Mouse (Mus musculus) neural tube, embryonic 13.5 days (tissue): ENCODE data around the gene Piwil4. TPM values are rescaled to one million over a fixed set of nuclear protein-coding genes. Genes with fewer than 3 reads are reported as not detected.

Experiments
- ATAC-seq: fragments of 200-750 bp; cut with Nextera tagmentation; 2 replicates; pipeline ENCODE4 v1.8.0; 2017; ENCODE audit warnings: low read depth, mild to moderate bottlenecking, moderate TSS enrichment, moderate library complexity
- H3K27ac ChIP-seq: fragments of 300-500 bp; sonication (generic); replicated peaks from 2 replicates; pipeline ENCODE4 v1.5.1; 2015; ENCODE audit warnings: moderate library complexity, mild to moderate bottlenecking, inconsistent platforms
- H3K27me3 ChIP-seq: fragments of 300-500 bp; sonication (generic); 2 replicates; pipeline ENCODE4 v1.6.1; 2015; ENCODE audit warnings: mild to moderate bottlenecking, inconsistent platforms
- H3K36me3 ChIP-seq: fragments of 300-500 bp; sonication (generic); 2 replicates; pipeline ENCODE4 v1.6.1; 2015; ENCODE audit warnings: mild to moderate bottlenecking, inconsistent platforms
- H3K4me1 ChIP-seq: fragments of 300-500 bp; sonication (generic); replicated peaks from 2 replicates; pipeline ENCODE4 v1.6.1; 2015; ENCODE audit warnings: inconsistent platforms
- H3K4me2 ChIP-seq: fragments of 300-500 bp; sonication (generic); 2 replicates; pipeline ENCODE4 v1.6.1; 2015; ENCODE audit warnings: inconsistent platforms, mild to moderate bottlenecking, moderate library complexity
- H3K4me3 ChIP-seq: fragments of 300-500 bp; sonication (generic); 2 replicates; pipeline ENCODE4 v1.5.1; 2015; ENCODE audit warnings: mild to moderate bottlenecking, inconsistent platforms
- H3K9ac ChIP-seq: fragments of 300-500 bp; sonication (generic); 2 replicates; pipeline ENCODE4 v1.6.1; 2015; ENCODE audit warnings: moderate library complexity, mild to moderate bottlenecking, inconsistent platforms
- H3K9me3 ChIP-seq: fragments of 300-500 bp; sonication (generic); 2 replicates; pipeline ENCODE4 v1.6.1; 2016; ENCODE audit warnings: inconsistent platforms
- WGBS: fragments of 180-500 bp; shearing (Covaris S2); methylation state at CpG from one replicate; pipeline ENCODE4 v1.1.7; 2015; 5-methylcytosine and 5-hydroxymethylcytosine counted together
- polyA plus RNA-seq: library from polyadenylated mRNA; unstranded; fragments of >200 nt; fragmentation: Nextera tagmentation; extraction: Ambion mirVana; gene quantifications from 2 replicates; pipeline ENCODE4 v1.2.1, GENCODE M21; 2015

Gene Piwil4
- polyA plus RNA-seq, 1 experiment from 2014 or later: not detected

DNA sequence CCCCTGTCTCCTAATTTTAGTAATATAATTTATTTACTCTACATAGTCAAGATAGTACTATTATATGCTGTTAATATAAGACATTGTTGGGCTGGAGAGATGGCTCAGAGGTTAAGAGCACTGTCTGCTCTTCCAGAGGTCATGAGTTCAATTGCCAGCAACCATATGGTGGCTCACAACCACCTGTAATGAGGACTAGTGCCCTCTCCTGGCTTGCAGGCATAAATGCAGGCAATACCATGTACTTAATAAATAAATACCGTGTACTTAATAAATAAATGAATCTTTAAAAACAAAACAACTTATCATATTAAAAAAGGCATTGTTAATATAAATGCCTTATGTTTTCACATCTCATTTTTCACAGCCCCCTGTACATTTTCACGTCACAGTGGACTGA lies 86.5 kb downstream of the Piwil4 start:
- no peak overlapping the region for H3K4me3 ChIP-seq
- no peak for ATAC-seq
- H3K4me2 ChIP-seq: no peak overlapping the region
- no peak overlapping the region for H3K9ac ChIP-seq
- H3K27me3 ChIP-seq: no peaks in the 10 kb centered on the region
- no peaks in the 10 kb centered on the region for H3K9me3 ChIP-seq
- WGBS: 77% methylated on average over 2 of the region's 2 CpGs
- H3K36me3 ChIP-seq: no peaks in the 10 kb centered on the region
- H3K27ac ChIP-seq: no peak overlapping the region
- H3K4me1 ChIP-seq: no peaks in the 10 kb centered on the region

DNA sequence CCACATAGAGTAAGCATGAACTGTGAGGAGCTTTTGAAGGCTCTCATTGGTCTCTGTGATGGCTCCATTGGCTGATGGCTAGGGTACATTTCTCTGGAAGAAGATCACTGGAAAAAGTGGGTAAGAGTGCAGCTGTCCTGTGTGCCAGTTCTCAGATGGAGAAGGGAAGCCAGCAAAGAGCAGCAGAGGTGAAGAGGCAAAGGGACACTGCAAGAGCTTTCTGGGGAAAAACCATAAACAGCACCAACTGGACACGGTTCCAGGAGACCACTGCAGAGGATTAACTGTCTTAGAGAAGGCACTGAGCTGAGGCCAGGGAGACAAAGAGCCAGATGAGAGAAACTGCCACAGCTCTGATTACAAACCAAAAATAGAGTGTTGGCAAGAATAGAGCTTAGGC lies 87.8 kb downstream of the Piwil4 start:
- Histone ChIP-seq H3K4me1 (no peaks in the 10 kb centered on the region), H3K4me2 (no peak overlapping the region), H3K27ac (no peak overlapping the region), H3K27me3 (no peaks in the 10 kb centered on the region), H3K9ac (no peak overlapping the region), H3K9me3 (no peaks in the 10 kb centered on the region), H3K36me3 (no peaks in the 10 kb centered on the region), H3K4me3 (no peak overlapping the region)
- WGBS: 79% methylated on average over 1 of the region's 1 CpGs
- no peak for ATAC-seq

DNA sequence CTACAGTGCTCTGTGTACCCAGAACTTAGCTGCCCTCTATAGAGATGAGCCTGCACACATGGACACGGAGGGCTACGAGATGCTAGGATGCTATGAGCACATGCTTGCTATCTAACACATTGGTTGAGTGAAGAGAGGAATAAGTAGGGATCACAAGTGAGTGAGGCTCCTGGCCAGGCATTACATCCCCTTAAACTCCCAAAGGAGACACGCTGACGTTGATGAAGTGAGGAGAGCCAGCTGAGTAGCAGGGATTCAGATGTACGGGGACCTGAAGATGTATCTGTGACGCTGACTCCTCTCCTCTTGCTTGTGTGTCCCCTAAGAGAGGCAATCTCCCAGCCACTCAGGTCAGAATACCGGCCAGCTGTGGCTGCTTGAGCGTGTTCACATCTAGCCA lies 92.7 kb downstream of the Piwil4 start:
- ATAC-seq: no peak
- H3K36me3 ChIP-seq: no peaks in the 10 kb centered on the region
- no peak overlapping the region for H3K9ac ChIP-seq
- no peaks in the 10 kb centered on the region for H3K27me3 ChIP-seq
- no peak overlapping the region for H3K27ac ChIP-seq
- peaks cover 9% of the 10 kb centered on the region for H3K4me1 ChIP-seq
- no peak overlapping the region for H3K4me3 ChIP-seq
- H3K9me3 ChIP-seq: no peaks in the 10 kb centered on the region
- 81% methylated on average over 8 of the region's 8 CpGs for WGBS
- no peak overlapping the region for H3K4me2 ChIP-seq

DNA sequence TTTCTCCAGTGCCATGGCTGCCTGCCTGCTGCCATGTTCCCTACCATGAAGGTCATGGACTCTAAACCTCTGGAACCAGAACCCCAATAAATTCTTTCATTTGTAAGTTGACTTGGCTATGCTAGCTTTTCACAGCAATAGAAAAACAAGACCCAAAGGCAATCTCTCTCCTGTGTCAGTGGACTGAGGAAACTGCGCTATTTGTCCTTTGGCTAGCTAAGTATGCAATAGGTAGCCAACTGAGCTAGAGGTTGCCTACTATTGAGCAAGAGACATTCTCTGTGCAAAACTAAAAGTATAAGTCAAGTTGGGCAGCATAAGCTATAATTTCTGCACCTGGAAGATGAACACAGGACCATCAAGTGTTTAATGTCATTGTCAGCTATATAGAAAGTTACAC lies 93.9 kb downstream of the Piwil4 start:
- 98% methylated on average over 1 of the region's 1 CpGs for WGBS
- peaks cover 19% of the 10 kb centered on the region for H3K4me1 ChIP-seq
- no peak for ATAC-seq

More for the DNA sequence above, 93.9 kb downstream of the Piwil4 start:
- Histone ChIP-seq H3K9me3 (no peaks in the 10 kb centered on the region), H3K4me3 (no peak overlapping the region), H3K9ac (no peak overlapping the region), H3K36me3 (no peaks in the 10 kb centered on the region), H3K27me3 (no peaks in the 10 kb centered on the region), H3K4me2 (no peak overlapping the region), H3K27ac (no peak overlapping the region)

Other genes with a start within 250 kb of the Piwil4 start
- gene Kdm4d, start 240.3 kb downstream of the Piwil4 start, polyA plus RNA-seq: 0.32 and 0.64 TPM in 2 replicates
- 162 and 178 TPM in 2 replicates for gene Cwc15, start 240.1 kb downstream of the Piwil4 start, polyA plus RNA-seq
- gene Amotl1, start 95.7 kb downstream of the Piwil4 start, polyA plus RNA-seq: 8.0 and 9.3 TPM in 2 replicates
- gene Fut4, start 11.7 kb upstream of the Piwil4 start, polyA plus RNA-seq: 1.0 and 1.6 TPM in 2 replicates
- 1.2 TPM in 1 of 2 replicates, not detected in the other for gene 1700012B09Rik, start 30.3 kb upstream of the Piwil4 start, polyA plus RNA-seq
- gene Mre11a, start 43.9 kb upstream of the Piwil4 start, polyA plus RNA-seq: 11.0 and 14.8 TPM in 2 replicates
- 27.8 and 34.6 TPM in 2 replicates for gene Ankrd49, start 44.1 kb upstream of the Piwil4 start, polyA plus RNA-seq
- 0.43 and 0.55 TPM in 2 replicates for gene Gpr83, start 119.5 kb upstream of the Piwil4 start, polyA plus RNA-seq
- gene Izumo1r, start 163.2 kb upstream of the Piwil4 start, polyA plus RNA-seq: not detected in 2 replicates